Mouse (Mus musculus): ENCODE results near the gene Hsdl1.

Gene Hsdl1

GRCm38 (mm10) chr8:119579096-119579495 lies 4.1 kb upstream of the Hsdl1 start:
- no peak for DNase-seq

GRCm38 (mm10) chr8:119575366-119575726 lies 363 bp upstream of the Hsdl1 start:
- DNase-seq: no peak

GRCm38 (mm10) chr8:119572411-119572810 lies 2.6 kb downstream of the Hsdl1 start:
- no peak for DNase-seq

- DNase-seq: no peak
Observed at GRCm38 (mm10) chr8:119571135-119571534, 3.8 kb downstream of the Hsdl1 start.

- no peak for DNase-seq
Observed at GRCm38 (mm10) chr8:119569881-119570280, 5.1 kb downstream of the Hsdl1 start.

DNA sequence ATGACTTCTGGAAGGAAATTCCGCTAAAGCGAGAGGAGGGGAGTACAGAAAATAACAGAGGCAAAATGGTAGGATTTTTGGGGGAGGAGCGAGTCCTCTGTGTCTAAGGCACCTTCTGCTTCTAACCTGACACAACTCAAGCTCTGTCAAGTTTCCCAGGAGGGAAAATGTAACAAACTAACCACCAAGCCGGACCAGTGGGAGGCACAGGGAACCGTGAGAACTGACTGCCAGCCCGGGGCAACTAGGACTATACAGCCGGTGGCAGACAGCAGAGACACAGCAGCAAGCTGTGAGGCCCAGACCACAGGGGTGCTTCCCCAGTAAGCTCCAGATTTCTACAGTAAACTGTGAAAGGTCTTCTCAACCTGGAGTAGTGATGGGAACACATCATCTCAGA lies 6.0 kb downstream of the Hsdl1 start:
- no peak for DNase-seq

GRCm38 (mm10) chr8:119568251-119568650 lies 6.7 kb downstream of the Hsdl1 start:
- DNase-seq: no peak

- DNase-seq: no peak
Observed at GRCm38 (mm10) chr8:119566367-119566766, 8.6 kb downstream of the Hsdl1 start.

GRCm38 (mm10) chr8:119563849-119564251 lies 11.1 kb downstream of the Hsdl1 start:
- no peak for DNase-seq

DNA sequence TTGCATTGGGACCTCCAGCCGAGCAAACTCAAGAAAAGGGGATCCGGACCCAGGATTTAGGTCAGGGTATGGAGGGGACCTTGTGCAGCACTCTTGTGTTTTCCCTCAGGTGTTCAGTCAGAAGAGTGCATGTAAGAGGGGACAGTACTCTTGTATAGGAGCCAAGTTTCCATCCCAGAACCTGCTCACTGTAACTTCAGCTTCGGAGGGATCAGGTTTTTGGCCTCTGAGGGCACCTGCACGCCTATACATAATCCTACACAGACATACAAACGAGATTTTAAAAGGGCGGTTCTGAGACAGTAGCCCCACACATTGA lies 15.6 kb downstream of the Hsdl1 start:
- DNase-seq: no peak

GRCm38 (mm10) chr8:119558603-119559401 lies 16.2 kb downstream of the Hsdl1 start, which contains the start of gene Mbtps1:
Mbtps1 (minus strand) TSS chr8:119558735.
- DNase-seq: peak; percentile 97

DNA sequence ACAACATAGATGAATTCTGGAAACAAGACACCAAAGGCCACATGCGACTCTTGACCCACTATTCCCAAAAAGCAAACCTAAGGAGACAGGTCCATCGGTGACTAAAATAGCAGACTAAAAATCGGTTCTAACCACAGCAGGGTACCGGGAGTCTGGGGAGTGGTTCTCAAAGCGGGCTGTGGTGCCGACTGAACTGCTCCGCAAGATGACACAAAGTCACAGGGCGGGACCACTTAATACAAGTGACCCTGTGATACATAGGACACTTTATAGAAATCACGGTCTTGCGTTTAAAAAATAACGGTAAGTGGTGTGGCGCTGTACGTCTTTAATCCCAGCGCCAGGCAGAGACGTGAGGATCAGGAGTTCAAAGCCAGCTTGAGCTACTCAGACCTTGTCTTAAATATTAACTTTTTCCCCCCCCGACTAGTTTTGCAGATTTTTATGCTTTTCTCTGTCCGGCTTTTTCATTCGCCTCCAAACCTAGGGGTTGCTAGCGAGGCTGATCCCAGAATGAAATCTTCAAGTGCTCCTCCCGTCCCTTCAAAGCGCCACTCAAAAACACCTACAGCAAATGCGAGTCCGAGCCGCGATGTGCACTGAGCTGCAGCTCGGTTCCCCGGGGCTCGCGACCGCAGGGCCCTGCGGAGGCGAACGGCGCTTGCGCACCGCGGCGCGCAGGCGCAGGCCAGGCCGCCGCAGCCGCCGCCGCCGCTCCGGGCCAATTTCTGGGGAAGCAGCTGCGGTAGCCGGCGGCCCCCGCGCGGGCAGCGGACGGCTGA lies 17.0 kb downstream of the Hsdl1 start:
- DNase-seq: peak; percentile 87

- DNase-seq: no peak
Observed at GRCm38 (mm10) chr8:119557132-119557531, 17.9 kb downstream of the Hsdl1 start.

GRCm38 (mm10) chr8:119555861-119556260 lies 19.1 kb downstream of the Hsdl1 start:
- no peak for DNase-seq

- no peak for DNase-seq
Observed at GRCm38 (mm10) chr8:119552967-119553366, 22.0 kb downstream of the Hsdl1 start.

DNA sequence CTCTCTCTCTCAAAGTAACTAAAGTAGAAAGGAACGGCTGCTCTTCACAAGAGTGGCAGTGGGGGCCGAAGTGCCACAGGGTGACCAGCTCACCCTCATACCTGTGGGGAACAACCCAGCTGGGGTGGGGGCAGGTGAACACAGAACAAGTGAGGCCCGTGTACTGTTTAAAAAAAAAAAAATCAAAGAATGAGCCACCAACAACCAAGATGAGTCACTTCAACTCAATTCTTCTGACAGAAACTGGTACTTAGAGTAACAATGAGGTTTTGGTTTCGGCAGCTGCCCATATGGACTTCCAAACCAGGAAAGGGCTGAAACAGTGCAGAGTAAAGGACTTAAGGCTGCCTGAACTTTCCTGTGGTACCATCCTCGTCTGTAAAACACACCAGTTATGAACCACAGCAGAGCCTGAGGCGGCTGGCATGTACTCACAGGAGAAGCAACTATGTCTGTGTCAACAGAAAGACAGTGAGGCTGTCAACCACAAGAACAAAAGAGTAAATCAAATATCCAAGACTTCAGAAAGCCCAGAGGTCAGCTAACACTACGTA lies 26.3 kb downstream of the Hsdl1 start:
- DNase-seq: no peak

GRCm38 (mm10) chr8:119547019-119547691 lies 27.8 kb downstream of the Hsdl1 start:
- no peak for DNase-seq

GRCm38 (mm10) chr8:119545791-119546190 lies 29.2 kb downstream of the Hsdl1 start:
- no peak for DNase-seq

DNA sequence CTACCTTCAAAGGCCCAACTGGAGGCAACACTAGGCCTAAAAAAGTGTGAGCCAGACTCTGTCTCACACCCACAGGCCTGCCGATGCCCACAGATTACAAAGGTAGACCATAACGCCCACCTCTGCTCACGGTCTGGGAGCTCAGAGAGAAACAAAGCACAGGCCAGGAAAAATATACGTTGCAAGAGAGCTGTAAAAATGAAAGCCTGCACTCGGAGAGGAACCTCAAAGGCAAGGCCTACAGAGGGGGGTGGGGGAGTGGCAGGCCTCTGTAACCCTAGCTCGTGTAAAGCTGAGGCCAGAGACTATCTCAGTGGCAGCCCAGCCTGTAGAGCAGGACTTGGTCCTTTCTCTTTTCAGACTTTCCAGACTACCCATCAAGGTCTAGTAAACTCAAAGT lies 29.8 kb downstream of the Hsdl1 start:
- no peak for DNase-seq

GRCm38 (mm10) chr8:119544606-119545005 lies 30.4 kb downstream of the Hsdl1 start:
- DNase-seq: no peak

DNA sequence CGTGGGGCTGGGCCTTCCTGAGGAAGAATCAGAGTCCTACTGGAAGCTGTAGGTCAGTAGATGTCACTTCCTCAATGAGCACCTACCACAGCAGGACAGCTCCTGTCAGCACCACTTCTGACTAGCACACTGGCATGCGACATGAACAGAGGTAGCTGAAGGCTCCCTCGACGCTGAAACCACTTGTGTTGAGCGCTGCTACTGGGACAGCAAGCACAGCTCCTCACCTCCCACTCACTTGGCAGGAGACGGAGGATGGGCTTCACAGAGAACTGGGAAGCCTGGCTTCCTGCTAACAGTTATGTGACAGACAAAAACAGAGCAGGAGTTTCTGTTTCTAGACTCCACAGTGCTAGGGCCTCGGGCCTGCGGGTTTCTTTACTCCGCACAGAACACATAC lies 43.0 kb downstream of the Hsdl1 start:
- DNase-seq: no peak

DNA sequence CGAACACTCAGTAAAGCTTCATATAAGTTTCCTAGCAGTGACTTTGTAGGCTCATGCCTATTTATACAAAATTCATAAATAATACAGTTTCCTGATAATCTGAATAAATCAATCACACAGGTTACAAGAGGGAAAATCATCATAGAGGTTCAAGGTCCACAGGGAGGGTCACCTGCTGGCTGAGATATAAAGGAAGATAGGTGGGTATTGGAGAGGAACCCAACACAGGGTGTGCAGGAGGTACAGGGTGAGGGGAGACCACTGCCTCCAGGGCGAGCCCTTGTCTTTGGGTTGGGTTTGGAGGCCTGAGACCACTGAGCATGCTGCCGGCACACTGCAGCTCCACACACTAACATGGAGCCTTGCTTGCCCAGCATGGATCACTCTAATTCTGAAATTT lies 43.6 kb downstream of the Hsdl1 start:
- DNase-seq: no peak

- no peak for DNase-seq
Observed at GRCm38 (mm10) chr8:119530937-119531336, 44.0 kb downstream of the Hsdl1 start.
